Mouse (Mus musculus): ENCODE results near the gene Setd1b. TPM values are rescaled to one million over a fixed set of nuclear protein-coding genes. Genes with fewer than 3 reads are reported as not detected.
A peak's percentile ranks its signal among the peaks of the same experiment; 100 is the strongest.

Setd1b gene
- total RNA-seq, 2 experiments from 2014 or later = 11.0 to 17.1 TPM

GRCm38 (mm10) chr5:123128426-123129169 is 13.4 kb upstream of the Setd1b start:
- DNase-seq = no peak

DNA sequence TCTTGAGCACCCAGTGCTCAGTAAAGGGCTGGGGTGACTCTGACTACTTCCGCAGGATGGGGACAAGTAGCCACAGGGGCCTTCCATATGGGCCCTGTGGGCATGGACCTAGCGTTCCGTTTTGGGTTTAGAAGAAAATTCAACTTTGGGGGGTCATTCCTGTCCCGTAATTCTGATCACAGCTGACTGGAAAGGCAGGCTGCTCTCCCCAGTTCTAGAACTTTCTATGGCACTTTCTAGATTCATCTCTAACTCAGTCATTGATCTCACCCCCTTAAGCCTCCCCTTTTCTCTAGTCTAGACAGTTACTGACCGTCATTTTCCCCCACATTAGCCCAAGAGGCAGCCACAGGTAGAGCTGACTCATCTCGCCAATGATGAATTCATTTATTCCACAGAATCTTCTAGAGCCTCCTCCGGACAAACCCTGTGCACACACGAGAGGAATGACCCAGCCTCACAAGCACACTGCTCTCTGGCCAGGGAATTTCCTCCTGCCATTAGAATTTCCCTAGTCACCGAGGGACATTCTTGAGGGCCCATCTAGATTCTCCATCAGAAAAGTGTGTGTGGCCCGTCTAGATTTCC is 12.7 kb upstream of the Setd1b start:
- no peak for DNase-seq

DNA sequence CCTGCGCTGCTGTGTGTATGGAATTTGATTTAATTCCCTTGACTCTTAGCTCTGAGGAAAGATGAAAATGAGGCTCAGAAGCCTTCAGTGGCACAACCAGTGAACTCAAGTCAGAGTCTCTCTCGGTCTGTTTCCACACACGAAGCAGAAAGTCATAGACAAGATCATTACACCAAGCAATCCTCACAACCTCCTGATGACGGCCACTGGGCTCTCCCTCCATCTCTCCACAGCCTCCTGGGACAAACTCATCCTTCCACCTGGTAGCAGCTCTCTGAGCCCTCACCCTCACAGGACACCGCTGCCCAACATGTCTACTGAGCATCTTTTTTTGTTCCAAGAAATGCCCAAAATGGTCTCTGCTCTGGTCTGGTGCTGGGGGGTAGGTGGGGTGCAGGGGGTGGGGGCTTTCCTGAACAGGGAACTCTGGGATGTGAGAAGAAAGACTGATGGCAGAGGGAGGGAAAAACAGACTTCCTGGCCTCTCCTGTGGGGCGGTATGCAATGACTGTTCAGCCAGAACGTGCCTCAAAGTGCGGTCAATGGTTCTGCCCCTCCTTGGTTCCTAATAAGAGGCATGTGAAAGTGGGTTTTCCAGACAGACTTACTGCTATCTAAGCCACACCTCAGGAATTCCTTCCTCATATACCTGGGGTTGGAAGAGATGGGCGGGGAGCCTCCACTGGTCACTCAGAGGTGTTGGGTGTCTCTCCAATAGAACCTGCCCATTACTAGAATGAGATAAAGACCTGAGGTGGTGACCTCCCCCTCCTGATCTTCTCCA is 11.8 kb upstream of the Setd1b start:
- no peak for DNase-seq

- DNase-seq = no peak
Observed at GRCm38 (mm10) chr5:123130814-123131148, 11.2 kb upstream of the Setd1b start.

GRCm38 (mm10) chr5:123132308-123133071 is 9.5 kb upstream of the Setd1b start, which contains the start of gene Rhof:
TSS of gene Rhof (minus strand) at chr5:123132692.
- peak; percentile 88 for DNase-seq

- DNase-seq = peak; percentile 88
Observed at GRCm38 (mm10) chr5:123133083-123133783, 8.8 kb upstream of the Setd1b start.

DNA sequence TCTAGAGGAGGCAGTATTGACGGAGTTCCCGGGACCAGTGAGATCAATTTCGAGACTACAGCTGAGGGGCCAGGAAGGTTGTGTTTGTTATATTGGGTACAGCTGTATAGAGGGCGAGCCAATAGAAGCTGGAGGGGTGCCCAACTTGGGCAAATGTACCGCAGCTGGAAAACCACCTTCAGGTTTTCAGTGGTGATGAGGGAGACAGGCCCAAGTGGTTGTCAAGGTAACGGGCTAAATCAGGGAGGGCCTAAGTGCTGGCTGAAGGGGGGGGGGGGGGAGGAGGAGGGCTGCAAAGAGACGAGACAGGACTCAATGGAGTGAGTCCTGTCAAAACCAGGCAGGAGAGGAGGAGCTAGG is 8.2 kb upstream of the Setd1b start:
- peak; percentile 52 for DNase-seq

GRCm38 (mm10) chr5:123134186-123134874 is 7.7 kb upstream of the Setd1b start:
- DNase-seq = peak; percentile 83

- no peak for DNase-seq
Observed at GRCm38 (mm10) chr5:123134875-123135382, 7.1 kb upstream of the Setd1b start.

DNA sequence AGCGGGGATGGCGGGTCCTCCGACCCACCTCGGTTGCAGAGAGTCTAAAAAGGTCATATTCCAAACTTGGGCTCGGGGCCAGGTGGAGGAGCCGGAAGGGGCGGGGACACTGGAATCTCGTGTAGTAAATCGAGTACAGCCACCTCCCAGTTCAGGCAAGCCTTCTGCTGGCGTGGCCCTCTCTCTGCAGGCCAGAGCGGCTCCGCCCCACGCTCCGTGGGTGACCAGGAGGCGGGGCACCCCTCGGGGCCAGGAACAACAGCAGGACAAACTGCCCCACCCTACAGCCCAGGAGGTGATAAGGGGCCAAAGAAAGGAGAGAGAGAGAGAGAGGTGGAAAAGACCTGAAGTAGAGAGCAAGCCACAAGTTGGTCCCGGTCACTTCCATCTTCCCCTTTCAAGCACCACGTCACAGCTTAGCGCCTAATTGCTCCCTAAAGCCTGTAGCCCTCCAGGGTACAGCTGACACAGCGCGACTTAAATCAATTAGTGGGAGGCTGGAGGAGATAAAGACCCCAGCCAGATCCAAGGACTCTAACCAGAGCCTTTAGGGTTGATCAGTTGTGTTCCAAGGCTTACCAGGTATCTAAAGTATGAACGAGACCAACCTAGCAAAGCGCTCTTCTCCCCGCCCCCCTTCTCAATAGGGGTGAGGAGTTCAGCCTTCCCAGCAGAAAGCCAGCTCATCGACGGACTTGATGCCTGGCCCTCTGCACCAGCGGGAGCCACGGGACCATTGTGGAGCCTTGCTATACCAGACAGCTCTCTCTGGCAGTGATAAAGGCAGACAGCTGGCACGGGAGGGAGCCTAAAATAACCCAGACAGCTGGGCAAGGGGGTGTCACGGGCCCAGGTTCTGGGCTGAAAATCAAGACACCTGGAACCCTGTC is 6.3 kb upstream of the Setd1b start:
- DNase-seq = peak; percentile 90

- DNase-seq = peak; percentile 88
Observed at GRCm38 (mm10) chr5:123136361-123137043, 5.5 kb upstream of the Setd1b start.

DNA sequence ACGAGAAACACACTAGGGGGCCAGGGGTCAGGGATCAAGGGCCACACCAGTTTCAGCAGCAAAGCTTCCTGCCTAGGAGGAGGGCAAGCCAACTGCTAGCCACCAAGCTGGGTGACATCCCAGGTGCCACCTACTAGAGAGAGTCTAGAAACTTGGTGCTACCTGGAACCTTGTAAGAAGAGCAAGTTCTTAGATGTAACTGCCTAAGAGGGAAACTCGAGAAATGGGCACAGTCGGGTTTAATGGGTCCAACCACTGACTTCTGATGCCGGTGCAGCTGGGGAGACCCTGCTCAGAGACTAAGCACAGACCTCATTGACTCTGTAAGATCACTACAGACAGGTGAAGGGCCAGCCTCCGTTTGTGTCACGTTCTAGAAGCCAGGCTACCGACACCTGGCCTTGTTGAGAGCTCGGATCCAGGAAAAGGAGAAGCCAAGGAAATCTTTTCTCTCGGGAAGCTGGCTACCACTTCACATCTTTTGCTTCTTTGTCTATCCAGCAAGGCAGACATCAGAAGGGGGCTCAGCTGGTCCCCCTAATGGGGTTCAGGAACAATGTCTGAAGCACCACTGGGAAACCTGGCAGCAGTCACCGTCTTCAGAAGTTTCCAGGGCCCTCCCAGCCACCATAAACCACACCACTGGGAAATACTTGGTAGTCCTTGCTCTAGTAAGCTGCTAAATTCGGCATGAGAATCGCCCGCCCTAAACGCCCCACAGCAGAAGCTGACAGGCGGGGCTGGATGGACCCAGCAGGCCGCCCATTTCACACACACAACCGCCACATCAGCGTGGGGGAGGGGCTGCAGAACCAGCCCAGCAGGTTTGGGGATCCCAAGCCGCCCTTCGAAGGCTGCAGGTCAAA is 4.7 kb upstream of the Setd1b start:
- DNase-seq = peak; percentile 92

DNA sequence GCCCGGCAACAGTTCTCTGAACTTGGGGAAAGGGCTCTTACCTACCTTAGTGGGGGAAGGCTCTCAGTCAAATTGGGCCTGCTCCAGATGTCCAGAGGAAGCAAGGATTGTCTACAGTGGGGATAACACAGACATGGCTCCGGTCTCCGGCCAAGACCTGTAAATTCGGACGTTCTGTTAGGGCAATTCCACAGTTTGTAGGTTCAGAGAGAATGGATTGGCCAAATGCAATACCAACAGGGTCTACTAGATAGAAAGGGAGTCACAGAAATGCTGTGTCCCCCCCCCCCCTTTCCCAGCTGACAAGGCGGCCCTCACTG is 4.1 kb upstream of the Setd1b start:
- DNase-seq = no peak

GRCm38 (mm10) chr5:123138230-123138911 is 3.6 kb upstream of the Setd1b start:
- peak; percentile 76 for DNase-seq

DNA sequence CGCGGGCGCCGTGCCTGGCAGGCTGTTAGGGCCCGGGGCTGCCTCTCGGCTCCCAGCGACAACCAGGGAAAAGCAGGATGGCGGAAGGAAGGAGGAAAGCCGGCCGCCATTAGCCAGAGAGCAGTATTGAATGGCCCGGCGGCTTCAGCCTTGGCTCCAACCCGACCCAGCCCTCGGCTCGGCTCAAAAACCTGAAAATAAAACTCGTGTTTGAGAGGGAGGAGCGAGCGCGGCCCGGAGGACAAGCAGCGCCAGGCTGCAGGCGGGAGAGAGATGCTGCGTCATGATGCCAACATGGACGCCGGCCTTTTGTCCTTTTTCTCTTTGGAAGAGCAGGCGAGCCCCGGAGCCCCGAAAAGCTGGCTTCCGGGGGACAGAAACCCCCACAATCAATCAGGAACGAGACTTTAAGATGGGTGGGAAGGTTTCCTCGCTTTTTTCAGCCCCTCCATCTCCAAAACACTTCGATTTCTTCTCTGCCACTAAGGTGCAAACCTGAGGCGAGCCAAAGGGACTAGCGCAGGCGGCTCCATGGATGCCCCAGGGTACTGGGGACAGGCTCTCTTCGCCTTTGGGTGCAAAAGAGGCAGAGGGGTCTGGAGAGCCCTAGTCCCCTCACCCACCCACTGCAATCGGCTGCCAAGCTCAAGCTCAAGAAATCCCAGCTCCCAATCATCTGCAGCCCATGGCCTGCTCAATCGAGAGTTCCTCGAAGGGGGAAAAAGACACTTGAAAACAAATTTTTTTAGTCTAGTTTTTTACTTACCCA is 2.9 kb upstream of the Setd1b start:
- DNase-seq = peak; percentile 83

DNA sequence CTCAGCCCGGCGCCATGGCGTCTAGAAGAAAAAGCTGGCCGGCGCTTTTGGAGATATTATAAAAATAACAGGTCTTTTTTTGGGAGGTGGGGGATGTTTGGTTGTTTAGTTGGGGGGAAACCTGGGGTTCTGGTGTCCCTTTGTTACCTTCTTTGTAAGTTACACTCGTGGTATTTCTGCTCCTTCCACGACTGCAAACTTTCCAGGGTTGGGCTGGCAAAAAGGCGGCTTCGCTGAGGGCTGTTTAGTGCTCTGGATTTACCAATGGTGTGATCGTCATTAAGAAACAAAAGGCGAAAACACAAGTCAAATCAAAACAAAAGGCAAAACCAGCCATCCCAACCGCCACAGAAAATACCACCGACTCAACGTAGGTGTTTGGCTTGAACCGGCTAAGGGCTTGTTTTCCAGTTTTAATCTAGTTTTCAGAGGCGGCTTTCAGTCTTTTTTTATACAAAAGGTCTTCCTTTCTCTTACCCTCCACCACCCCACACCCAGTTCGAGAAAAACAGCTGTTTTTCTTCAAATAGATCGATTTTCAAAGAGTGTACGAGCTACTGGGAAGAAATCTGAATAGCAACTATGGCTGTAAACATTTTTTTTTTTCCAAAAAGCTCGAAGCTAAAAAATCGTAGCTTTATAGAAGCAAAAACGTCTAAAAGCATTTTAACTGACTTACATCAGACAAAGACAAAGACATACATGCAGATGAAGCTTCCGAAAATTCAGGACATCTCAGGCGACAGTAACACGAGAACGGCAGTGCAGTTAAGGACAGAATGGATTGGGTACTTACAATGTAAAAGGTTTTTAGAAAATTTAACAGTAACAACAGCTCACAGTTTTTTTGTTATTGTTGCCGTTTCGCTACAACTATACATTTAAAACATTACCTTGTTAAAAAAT is 2.0 kb upstream of the Setd1b start:
- no peak for DNase-seq
